Mouse (Mus musculus) retina, adult 2 months (tissue): Measurements from ENCODE around the gene Susd2.
A peak's percentile ranks its signal among the peaks of the same experiment; 100 is the strongest.

Experiments used
- DNase-seq: peaks from one replicate; pipeline ENCODE4 v3.0.0-alpha.2; 2012; ENCODE audit warnings: low read depth, low spot score

Gene Susd2

DNA sequence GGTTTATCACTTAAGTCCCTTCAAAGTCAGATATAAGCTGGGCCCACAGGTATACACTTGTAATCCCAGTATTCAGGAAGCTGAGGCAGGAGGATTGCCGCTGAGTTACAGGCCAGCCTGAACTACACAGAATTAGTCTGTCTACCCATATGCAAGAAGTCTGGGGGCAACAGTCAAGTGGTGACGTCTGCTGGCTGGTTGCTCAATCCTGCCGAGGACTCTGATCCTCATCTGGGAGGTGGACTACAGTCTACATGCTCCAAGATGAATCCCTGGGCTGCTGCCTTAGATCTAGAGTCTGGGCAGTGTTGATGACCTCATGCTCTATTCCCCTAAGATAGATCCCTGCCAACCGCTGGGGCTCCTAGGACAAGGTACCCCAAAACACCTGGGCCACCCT is 10.2 kb upstream of the Susd2 start:
- no peak for DNase-seq

DNA sequence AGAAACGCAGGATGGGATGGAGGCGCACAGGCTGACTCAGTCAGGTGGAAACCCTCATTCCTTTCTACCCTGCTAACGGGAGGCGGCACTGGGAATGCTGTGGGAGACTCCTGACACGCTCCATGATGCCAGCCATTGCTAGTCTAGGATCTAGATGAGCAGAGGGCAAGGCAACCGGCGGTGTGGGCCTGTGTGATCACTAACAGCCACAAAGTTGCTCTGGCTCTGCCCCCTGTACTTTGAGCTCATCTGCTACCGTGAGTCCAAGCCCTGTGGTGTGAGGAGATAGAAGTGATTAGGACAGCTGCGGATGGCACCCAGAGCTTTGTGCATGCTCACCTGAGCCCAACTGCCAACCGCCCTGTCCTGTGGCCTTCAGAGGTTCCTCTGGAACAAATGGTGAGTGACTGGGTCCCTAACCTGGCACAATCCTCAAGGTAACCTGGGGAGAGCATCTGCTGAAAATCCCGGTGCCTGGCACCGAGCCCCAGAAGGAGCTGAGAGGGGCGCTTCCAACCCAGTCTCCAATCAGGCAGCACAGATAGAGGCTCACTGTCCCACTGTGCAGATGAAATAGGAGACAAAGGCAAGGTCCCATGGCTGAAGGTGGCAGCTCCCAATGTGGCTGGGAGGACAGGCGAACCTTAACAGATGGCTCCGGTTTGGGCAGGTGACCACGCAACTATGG is 7.7 kb upstream of the Susd2 start:
- DNase-seq: no peak

DNA sequence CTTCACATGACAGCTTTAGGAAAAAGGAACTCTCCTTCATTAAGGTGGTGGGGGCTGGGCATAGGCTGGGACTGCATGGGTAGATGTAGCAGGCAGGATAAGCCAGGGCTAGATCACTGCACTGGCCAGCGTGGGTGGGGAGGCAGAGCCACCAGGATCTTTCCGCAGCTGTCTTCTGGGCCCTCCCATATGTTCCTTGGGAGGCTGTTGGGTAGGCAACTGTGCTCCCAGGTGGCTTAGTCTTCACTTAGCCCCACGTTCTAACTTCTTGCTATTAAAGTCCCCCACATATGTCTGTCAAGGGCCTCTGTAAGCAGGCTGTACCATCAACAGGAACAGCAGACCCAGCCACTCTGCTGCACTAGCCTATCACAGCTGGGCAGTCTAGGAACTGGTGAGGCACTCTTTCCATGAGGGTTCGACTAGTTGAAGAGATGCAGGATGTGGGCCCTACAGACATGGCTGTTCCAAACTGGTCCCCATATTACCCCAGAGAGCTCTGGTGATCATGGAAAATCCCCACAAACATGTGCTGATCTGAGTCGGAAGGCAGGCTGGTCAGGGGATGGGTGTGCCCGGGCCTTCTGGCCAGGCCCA is 6.6 kb upstream of the Susd2 start:
- no peak for DNase-seq

DNA sequence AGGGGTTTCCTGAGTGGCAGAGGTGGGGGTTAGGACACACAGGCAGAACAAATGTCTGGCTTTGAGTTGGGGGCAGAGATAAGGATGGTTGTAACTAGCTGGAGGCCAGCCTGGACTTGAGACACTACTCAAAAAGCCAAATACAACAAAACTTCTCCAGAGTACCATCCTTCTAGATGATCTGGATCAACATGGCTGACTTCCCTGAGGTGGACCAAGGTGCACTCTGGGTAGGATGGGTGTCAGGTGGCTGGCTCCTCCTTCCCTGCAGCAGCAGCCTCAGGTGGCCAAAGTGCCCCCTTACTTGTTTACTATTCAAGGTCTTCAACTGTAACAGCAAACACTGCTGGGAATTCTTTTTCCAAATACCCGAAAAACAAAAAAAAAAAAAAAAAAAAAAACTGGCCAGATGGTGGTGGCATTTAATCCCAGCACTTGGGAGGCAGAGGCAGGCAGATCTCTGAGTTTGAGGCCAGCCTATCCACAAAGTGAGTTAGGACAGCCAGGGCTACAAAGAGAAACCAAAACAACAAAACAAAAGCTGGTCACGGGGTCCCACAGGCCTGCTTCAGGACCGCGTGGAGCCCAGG is 5.7 kb upstream of the Susd2 start:
- no peak for DNase-seq

- DNase-seq: no peak
These were observed 5.2 kb upstream of the Susd2 start for GRCm38 (mm10) chr10:75649001-75649400.

DNA sequence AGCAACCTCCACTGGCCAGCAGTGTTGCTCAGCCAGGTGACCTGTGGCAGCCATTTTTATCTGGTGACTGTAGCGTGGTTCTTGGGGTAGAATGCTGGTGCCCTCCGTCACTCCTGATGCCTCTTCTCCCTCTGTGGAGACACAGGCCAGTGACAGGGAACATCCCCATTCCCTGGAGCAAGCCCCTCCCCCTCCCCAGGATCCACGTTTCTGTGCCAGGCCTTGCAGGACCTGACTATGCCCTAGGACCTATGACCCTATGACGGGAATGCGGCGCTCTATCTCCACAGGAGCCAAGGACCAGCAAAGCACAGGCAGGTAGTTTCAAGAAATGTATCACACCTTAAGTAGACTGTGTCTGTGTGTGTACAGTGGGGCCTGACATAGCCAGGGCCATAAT is 4.3 kb upstream of the Susd2 start:
- no peak for DNase-seq

- DNase-seq: no peak
These were observed 3.6 kb upstream of the Susd2 start for GRCm38 (mm10) chr10:75647362-75647761.

- DNase-seq: no peak
These were observed 2.6 kb upstream of the Susd2 start for GRCm38 (mm10) chr10:75646406-75646805.

DNA sequence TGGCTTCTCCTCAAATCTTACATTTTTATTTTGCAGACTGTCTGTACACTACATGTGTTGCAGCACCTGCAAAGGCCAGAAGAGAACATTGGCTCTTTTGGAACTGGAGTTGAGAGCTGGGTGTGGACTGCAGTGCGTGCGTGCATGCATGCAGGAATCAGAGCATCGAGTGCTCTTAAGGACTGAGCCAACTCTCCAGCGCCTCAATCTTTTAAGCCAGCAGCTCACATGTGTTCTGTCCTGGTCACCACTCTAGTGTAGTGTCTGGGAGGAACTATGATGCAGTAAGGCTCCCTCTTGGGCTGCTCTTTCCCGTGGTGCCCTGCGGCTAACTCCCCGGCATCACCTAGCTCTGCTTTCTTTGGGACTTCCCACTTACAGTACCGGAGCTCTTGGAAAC is 1.8 kb upstream of the Susd2 start:
- no peak for DNase-seq

DNA sequence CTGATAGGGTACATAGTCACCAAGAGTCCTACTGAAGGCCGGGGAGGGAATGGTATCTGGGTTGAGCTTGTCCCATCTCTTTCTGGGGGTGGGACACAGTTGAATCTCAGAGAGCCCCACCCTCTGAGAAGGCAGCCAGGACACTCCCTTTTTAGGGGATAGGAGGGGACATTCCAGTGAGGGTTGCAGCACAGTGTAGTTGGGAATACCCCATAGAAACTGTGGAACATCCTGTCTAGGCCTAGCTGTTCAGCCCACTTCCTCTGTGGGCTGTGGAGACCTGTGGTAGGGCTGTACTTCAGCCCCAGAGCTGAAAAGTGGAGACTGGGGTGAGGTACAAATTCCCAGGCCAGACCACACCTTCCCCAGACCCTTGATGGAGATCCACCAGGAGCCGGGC is 917 bp downstream of the Susd2 start:
- no peak for DNase-seq

DNA sequence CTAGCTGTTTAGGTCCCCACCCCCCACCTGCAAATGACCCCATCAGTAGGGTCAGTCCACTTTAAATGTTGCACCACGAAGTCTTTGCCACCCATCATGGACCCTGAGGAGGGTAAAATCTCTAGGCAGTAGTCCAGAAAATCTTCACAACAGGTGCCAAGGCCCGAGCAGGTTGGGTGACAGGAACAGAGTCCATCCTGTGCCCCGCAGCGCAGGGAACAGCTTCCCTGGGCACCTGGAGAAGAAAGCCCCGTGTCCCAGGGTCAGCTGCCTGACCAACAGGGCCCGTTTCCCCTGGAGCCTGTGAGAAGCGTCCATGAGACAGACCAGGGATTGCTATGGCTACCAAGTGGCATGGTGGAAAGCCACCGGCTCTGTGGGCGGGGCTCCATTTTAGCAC is 1.4 kb downstream of the Susd2 start:
- no peak for DNase-seq

GRCm38 (mm10) chr10:75641721-75642222 is 2.0 kb downstream of the Susd2 start:
- DNase-seq: no peak

- DNase-seq: no peak
These were observed 6.1 kb downstream of the Susd2 start for GRCm38 (mm10) chr10:75637711-75638110.

- no peak for DNase-seq
These were observed 7.6 kb downstream of the Susd2 start for GRCm38 (mm10) chr10:75636084-75636786.

DNA sequence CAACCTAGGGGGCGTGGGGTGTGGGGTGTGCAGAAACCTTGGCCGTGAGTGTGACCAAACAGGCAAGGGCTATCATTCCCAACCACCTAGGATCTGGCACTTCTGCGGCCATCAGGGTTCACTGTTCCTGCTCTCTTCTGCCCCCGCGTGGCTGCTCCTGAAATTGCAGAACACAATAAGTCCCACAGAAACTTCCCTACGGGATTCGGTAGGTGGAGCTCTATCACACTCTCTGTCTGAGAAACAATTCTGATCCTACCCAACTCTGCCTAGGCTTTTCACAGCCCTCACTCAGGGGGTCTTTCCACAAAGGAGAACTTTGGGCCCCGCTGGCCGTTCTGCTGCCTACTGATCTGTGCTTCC is 8.1 kb downstream of the Susd2 start:
- peak; percentile 69 for DNase-seq

- DNase-seq: no peak
These were observed 8.7 kb downstream of the Susd2 start for GRCm38 (mm10) chr10:75635019-75635692.

DNA sequence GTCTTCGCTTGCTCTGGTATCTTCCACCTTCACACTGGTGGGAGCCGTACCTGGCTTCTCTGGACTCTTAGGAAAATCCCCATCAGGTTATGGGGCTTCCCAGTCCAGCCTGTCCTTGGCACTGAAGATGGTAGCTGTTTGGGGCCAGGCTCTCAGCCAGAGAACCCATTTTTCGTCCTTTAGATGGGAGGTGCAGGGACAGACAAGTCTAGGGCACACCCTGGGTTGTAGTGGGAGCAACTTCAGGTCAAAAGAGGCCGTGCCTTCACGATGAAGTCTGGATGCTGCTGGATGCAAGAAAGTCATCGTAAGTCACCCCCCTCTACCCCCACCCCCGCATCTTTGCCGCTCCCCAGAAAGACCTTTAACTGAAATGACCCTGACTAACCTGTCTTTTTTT is 9.2 kb downstream of the Susd2 start:
- no peak for DNase-seq

GRCm38 (mm10) chr10:75633576-75634139 is 10.2 kb downstream of the Susd2 start:
- DNase-seq: no peak

- no peak for DNase-seq
These were observed 10.8 kb downstream of the Susd2 start for GRCm38 (mm10) chr10:75633048-75633447.

DNA sequence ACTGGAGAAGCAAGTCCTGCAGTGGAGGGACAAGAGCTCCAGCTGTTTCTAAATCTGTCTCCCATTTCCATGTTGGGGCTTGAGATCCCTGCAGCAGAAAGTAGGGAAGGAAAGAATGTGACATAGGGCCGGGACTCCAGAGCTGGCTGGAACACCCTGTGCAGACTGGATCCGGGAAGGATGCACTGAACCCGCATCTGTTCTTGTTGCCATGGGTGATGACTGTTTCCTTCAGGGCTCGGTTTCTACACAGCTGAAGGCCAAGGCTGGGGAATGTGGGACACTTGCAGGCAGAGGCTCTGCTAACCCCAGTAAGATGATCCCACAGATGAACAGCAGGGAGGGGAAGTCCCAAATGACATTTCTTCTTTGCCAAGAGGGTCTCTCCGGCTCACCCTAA is 11.2 kb downstream of the Susd2 start:
- DNase-seq: no peak

- DNase-seq: no peak
These were observed 16.3 kb downstream of the Susd2 start for GRCm38 (mm10) chr10:75627490-75627889.

- DNase-seq: no peak
These were observed 16.8 kb downstream of the Susd2 start for GRCm38 (mm10) chr10:75626991-75627390.
